Mouse (Mus musculus) kidney, adult 2 months (tissue): ENCODE data around the gene Zpr1.

Experiments used
- CTCF ChIP-seq: fragments of 200-500 bp; conservative IDR thresholded peaks from 2 replicates; pipeline ENCODE4 v1.5.1; 2011; ENCODE audit warnings: low read depth, mild to moderate bottlenecking, control low read depth, low read length, moderate library complexity, mixed read lengths; ENCODE audit not compliant: insufficient read depth, insufficient read length
- POLR2A ChIP-seq: fragments of 200-500 bp; IDR thresholded peaks from one replicate; pipeline ENCODE4 v1.6.1; 2011; ENCODE audit warnings: low read depth, low read length, control low read depth

DNA sequence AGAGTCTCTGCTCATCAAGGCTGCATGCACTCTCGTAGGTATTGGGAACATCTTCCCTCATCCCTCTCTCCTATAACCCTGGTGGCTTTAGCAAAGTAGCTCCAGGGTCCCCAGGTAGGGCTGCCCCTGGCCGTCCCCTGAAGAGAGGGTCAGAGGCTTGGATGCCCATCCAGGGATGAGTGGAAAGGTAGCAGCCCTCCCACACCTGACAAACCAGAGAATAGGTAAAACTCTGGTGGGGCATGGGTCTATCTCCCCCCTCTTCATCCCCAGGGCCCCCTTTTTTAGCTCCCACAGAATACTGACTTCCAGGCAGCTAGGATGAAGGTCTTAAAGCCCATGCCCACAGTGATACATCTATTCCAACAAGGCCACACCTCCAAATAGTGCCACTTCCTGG is 47.6 kb downstream of the Zpr1 start:
- TF ChIP-seq CTCF, result no peak
- TF ChIP-seq POLR2A, result no peak
